Mouse (Mus musculus) thymus, adult 2 months (tissue): ENCODE data around the gene 4933430I17Rik. TPM values are rescaled to one million over a fixed set of nuclear protein-coding genes. Genes with fewer than 3 reads are reported as not detected.
"Not testable (repeated sequence)": the region's sequence is repeated elsewhere in the genome, so short reads cannot be mapped to it uniquely, and the experiment has no call there.

Source experiments
- DNase-seq: peaks from one replicate; pipeline ENCODE4 v3.0.0; 2021
- H3K27ac ChIP-seq: fragments of 200-500 bp; 2 replicates; pipeline ENCODE4 v1.5.1; 2012; ENCODE audit warnings: low read length, control low read depth; ENCODE audit not compliant: control insufficient read depth, insufficient read depth
- H3K27me3 ChIP-seq: fragments of 200-500 bp; 2 replicates; pipeline ENCODE4 v1.6.1; 2012; ENCODE audit warnings: mild to moderate bottlenecking, low read length, moderate library complexity, mixed read lengths; ENCODE audit not compliant: control insufficient read depth, insufficient read depth
- H3K36me3 ChIP-seq: fragments of 200-500 bp; 2 replicates; pipeline ENCODE4 v1.6.1; 2012; ENCODE audit warnings: mild to moderate bottlenecking, low read length, moderate library complexity; ENCODE audit not compliant: control insufficient read depth, insufficient read depth
- H3K4me1 ChIP-seq: fragments of 200-500 bp; replicated peaks from 2 replicates; pipeline ENCODE4 v1.6.1; 2012; ENCODE audit warnings: low read length; ENCODE audit not compliant: control insufficient read depth, insufficient read depth
- H3K4me3 ChIP-seq: fragments of 200-500 bp; 2 replicates; pipeline ENCODE4 v1.5.1; 2012; ENCODE audit warnings: mild to moderate bottlenecking, low read length, control low read depth, moderate library complexity; ENCODE audit not compliant: control insufficient read depth, insufficient read depth
- CTCF ChIP-seq: fragments of 200-500 bp; IDR thresholded peaks from 2 replicates; pipeline ENCODE4 v1.5.1; 2012; ENCODE audit warnings: mild to moderate bottlenecking, control low read depth, low read length, moderate library complexity, borderline replicate concordance; ENCODE audit not compliant: control insufficient read depth, poor library complexity, insufficient read depth; ENCODE audit errors: extremely low read depth
- POLR2A ChIP-seq: fragments of 200-500 bp; IDR thresholded peaks from 2 replicates; pipeline ENCODE4 v1.6.1; 2012; ENCODE audit warnings: mild to moderate bottlenecking, low read length, control low read depth, moderate library complexity; ENCODE audit not compliant: control insufficient read depth, poor library complexity, insufficient read depth; ENCODE audit errors: extremely low read depth
- WGBS: fragments of 180-500 bp; shearing (Covaris S2); methylation state at CpG from one replicate; pipeline ENCODE4 v1.1.7; 2018; 5-methylcytosine and 5-hydroxymethylcytosine counted together
- polyA plus RNA-seq: library from polyadenylated mRNA; depleted of rRNA; stranded (reverse); fragments of >200 nt; gene quantifications from 2 replicates; pipeline ENCODE4 v1.2.3, GENCODE M21; 2012; rRNA removed

The 4933430I17Rik gene
- 0.15 and 0.16 TPM in 2 replicates for polyA plus RNA-seq

GRCm38 (mm10) chr4:62524651-62525488, at the start of gene 4933430I17Rik, which contains the start of gene Pole3:
4933430I17Rik (plus strand) TSS chr4:62525369.
Pole3 (minus strand) TSS chr4:62525068.
- Histone ChIP-seq H3K4me3 (peak within 1 kb of the TSS; percentile 61), H3K4me1 (peaks cover 5% of the 10 kb centered on the region), H3K27ac (peak within 1 kb of the TSS; percentile 28; the same call in 1 of the 2 replicates), H3K36me3 (no peaks in the 10 kb centered on the region), H3K27me3 (no peaks in the 10 kb centered on the region)
- under 1% methylated on average over 59 of the region's 59 CpGs for WGBS
- DNase-seq = peak; percentile 92
- TF ChIP-seq POLR2A (no peak), CTCF (no peak)

GRCm38 (mm10) chr4:62475793-62476192, 49.4 kb upstream of the 4933430I17Rik start:
- Histone ChIP-seq H3K36me3 (no peaks in the 10 kb centered on the region), H3K4me1 (peaks cover 22% of the 10 kb centered on the region), H3K4me3 (no peak overlapping the region), H3K27me3 (no peaks in the 10 kb centered on the region), H3K27ac (peak overlapping the region; percentile 88; the same call in 1 of the 2 replicates)
- TF ChIP-seq CTCF (no peak), POLR2A (no peak)
- 29% methylated on average over 6 of the region's 6 CpGs for WGBS
- peak; percentile 27 for DNase-seq

- peaks cover 22% of the 10 kb centered on the region for H3K4me1 ChIP-seq
- no peak overlapping the region for H3K4me3 ChIP-seq
- TF ChIP-seq POLR2A = no peak
- TF ChIP-seq CTCF = no peak
- H3K27ac ChIP-seq = no peak overlapping the region
- WGBS = 83% methylated on average over 6 of the region's 6 CpGs
- H3K36me3 ChIP-seq = no peaks in the 10 kb centered on the region
- no peaks in the 10 kb centered on the region for H3K27me3 ChIP-seq
- DNase-seq = no peak
These were observed 47.5 kb upstream of the 4933430I17Rik start for GRCm38 (mm10) chr4:62477542-62478244.

- H3K4me3 ChIP-seq = peak overlapping the region; percentile 34
- not testable (repeated sequence) for H3K27ac ChIP-seq, H3K36me3 ChIP-seq, DNase-seq, H3K27me3 ChIP-seq
- WGBS = 10% methylated on average over 11 of the region's 11 CpGs
- H3K4me1 ChIP-seq = peaks cover 25% of the 10 kb centered on the region
These were observed 45.6 kb upstream of the 4933430I17Rik start for GRCm38 (mm10) chr4:62479593-62479936.

- peak; percentile 60 for DNase-seq
- peaks cover 28% of the 10 kb centered on the region for H3K4me1 ChIP-seq
- H3K36me3 ChIP-seq = no peaks in the 10 kb centered on the region
- WGBS = under 1% methylated on average over 71 of the region's 71 CpGs
- H3K27me3 ChIP-seq = no peaks in the 10 kb centered on the region
- TF ChIP-seq POLR2A (no peak), CTCF (0 out of 2 replicates have a peak, but pooled peaks have one; percentile 3)
- H3K4me3 ChIP-seq = peak within 1 kb of the TSS; percentile 34
- H3K27ac ChIP-seq = no peak within 1 kb of the TSS
These were observed 45.0 kb upstream of the 4933430I17Rik start, which contains the start of gene Bspry for GRCm38 (mm10) chr4:62479937-62480708. Bspry (plus strand) TSS chr4:62480053.
